Mouse (Mus musculus): ENCODE measurements around the gene Dda1. TPM values are rescaled to one million over a fixed set of nuclear protein-coding genes. Genes with fewer than 3 reads are reported as not detected.

The Dda1 gene
- polyA plus RNA-seq, 2 experiments from 2014 or later: 26.8 to 30.6 TPM

- no peak for ATAC-seq
These were observed 412 bp downstream of the Dda1 start for GRCm38 (mm10) chr8:71469411-71469810.

- no peak for ATAC-seq
These were observed 1.3 kb downstream of the Dda1 start for GRCm38 (mm10) chr8:71470146-71470912.

GRCm38 (mm10) chr8:71470913-71471255 is 1.9 kb downstream of the Dda1 start:
- no peak for ATAC-seq

GRCm38 (mm10) chr8:71471861-71472260 is 2.9 kb downstream of the Dda1 start:
- no peak for ATAC-seq

- no peak for ATAC-seq
These were observed 3.8 kb downstream of the Dda1 start for GRCm38 (mm10) chr8:71472601-71473386.

- no peak for ATAC-seq
These were observed 5.3 kb downstream of the Dda1 start for GRCm38 (mm10) chr8:71474344-71474743.

- ATAC-seq: no peak
These were observed 6.0 kb downstream of the Dda1 start for GRCm38 (mm10) chr8:71474785-71475701.

GRCm38 (mm10) chr8:71475702-71476075 is 6.7 kb downstream of the Dda1 start:
- ATAC-seq: no peak

GRCm38 (mm10) chr8:71476099-71476940 is 7.3 kb downstream of the Dda1 start:
- peak; percentile 66 for ATAC-seq

- no peak for ATAC-seq
These were observed 8.3 kb downstream of the Dda1 start for GRCm38 (mm10) chr8:71477196-71477845.

- no peak for ATAC-seq
These were observed 9.9 kb downstream of the Dda1 start for GRCm38 (mm10) chr8:71478943-71479342.

GRCm38 (mm10) chr8:71483932-71484331 is 14.9 kb downstream of the Dda1 start:
- no peak for ATAC-seq

- no peak for ATAC-seq
These were observed 15.7 kb downstream of the Dda1 start for GRCm38 (mm10) chr8:71484736-71485135.

GRCm38 (mm10) chr8:71485142-71486135 is 16.4 kb downstream of the Dda1 start, which contains the start of gene Ano8:
Gene Ano8, minus strand, starts transcription at chr8:71485963.
- ATAC-seq: peak; percentile 67

GRCm38 (mm10) chr8:71486136-71486529 is 17.1 kb downstream of the Dda1 start:
- ATAC-seq: no peak

- peak; percentile 30 for ATAC-seq
These were observed 18.9 kb downstream of the Dda1 start, which contains the start of gene Gtpbp3 for GRCm38 (mm10) chr8:71487691-71488445. Gene Gtpbp3, plus strand, starts transcription at chr8:71488103.

- peak; percentile 83 for ATAC-seq
These were observed 19.5 kb downstream of the Dda1 start for GRCm38 (mm10) chr8:71488454-71488853.

GRCm38 (mm10) chr8:71495039-71495438 is 26.0 kb downstream of the Dda1 start:
- ATAC-seq: peak; percentile 40

GRCm38 (mm10) chr8:71495811-71496210 is 26.8 kb downstream of the Dda1 start:
- no peak for ATAC-seq

Measured in activated CD4-positive, CD25-positive, alpha-beta regulatory T cell, adult 4 months (primary cell).